Mouse (Mus musculus) gastrocnemius, postnatal 14 days (tissue): Measurements from ENCODE around the gene Tent5b. TPM values are rescaled to one million over a fixed set of nuclear protein-coding genes. Genes with fewer than 3 reads are reported as not detected.

Experiments
- DNase-seq: peaks from one replicate; pipeline ENCODE4 v3.0.0; 2021; ENCODE audit warnings: mixed read lengths
- intact Hi-C: fragments of 180-260 bp; cut with DNase I; formaldehyde crosslinking; loops from one replicate; pipeline ENCODE4 v1.15.1; 2025; ENCODE audit warnings: low total_unique reads
- long read RNA-seq, 2 experiments: library from polyadenylated mRNA; stranded (forward); transcript quantifications; one replicate each; pipeline ENCODE4 v2.0.0; 2021
- total RNA-seq, 2 experiments: library from RNA; stranded (reverse); gene quantifications; 2 replicates each; pipeline ENCODE4 v1.2.3; 2021

Tent5b gene
- total RNA-seq = 1 to 10 TPM in 1 of 2 experiments, under 1 TPM in 1; 0.21 to 1.0 TPM
- long read RNA-seq, experiment 1, partial matches to known transcripts = 0 of 4 reads
- long read RNA-seq, experiment 1, other reads (novel, unspliced or antisense) = 0 of 4 reads
- long read RNA-seq, experiment 2, partial matches to known transcripts = 0 of 4 reads
- long read RNA-seq, experiment 2, other reads (novel, unspliced or antisense) = 0 of 4 reads

DNA sequence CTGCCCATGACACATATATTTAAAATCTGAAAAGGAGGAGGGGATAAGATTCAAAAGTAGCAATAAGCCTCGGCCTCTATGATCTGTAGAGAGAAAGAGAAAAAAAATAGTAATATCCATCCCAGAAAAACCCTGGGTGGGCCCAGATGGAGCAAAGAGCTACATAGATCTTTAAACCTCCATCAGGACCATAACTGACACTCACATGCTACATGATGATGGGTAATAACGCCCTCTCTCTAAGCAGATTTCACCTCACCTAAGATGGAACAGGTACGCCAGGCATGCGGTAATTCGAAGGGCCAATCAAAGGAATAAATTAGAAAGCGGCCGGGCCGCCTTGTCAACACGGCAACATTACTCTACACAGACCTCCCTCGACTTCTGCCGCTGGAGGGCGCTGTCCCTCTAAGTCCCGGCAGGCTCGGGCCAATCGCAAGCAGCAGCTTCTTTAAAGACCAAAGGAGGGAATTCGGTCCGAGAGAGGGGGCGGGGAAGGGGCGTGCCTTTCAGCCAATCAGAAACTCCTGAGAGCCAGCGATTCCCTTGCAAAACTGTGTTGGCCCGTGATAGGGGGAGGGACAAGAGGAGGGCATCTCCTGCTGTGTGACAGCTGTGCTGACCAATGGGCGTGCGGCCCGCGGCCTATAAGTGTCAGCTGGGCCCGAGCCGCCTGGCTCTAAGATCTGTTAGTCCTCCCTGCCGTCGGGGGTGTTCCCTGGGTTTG, at the start of gene Tent5b:
TSS of gene Tent5b (plus strand) at position 675 of the 727 bp plus-strand sequence.
- intact Hi-C loops = loop anchor here (5.0 kb wide), 1 partner anchor 33 kb away; no protein-coding TSS in a partner anchor
- peak; percentile 99 for DNase-seq

DNA sequence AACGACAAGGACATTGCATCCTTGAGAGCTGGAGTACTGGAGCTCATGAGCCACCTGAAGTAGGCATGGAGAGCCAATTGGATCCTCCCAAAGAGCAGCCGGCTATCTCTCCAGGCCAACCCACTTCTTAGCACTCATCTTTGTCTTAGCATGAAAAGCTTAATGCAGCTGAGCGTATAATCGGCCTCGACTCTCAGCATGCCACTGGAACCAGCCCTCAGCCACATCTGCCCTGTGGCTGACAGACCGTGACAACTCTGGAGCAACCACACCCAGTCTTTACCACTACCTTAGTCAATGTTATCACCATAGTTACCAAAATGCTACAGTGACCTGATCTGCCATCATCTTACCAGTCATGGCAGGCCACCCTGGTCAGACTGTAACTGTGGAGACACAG, 48.4 kb upstream of the Tent5b start:
- intact Hi-C loops = no loop called here
- DNase-seq = no peak

DNA sequence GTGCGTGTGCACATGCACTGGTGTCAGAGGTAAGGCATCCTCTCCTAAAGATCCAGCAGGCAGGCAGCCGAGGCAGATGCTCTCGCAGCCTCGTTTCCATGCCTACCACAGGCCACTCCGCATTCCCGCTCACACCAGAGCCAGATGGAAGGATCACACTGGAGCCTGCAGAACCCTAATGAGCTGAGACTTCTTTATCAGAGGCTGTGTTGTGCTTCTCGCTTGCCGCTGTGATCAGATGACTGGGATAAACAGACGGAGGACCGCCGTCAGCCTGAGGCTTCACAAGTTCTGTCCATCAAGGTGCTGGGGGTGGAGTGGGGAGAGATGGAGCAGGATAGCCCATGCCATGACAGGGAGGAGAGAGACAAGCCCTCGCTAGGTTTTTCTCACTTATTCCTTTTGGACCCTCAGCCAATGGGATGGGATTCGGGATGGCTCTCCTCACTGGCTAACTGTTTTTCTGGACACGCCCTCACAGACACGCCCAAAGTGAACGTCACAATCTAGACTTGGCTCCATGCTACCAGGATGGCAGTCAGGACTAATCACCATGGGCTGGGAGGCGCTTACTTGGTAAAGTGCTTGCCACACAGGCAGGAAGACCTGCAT, 47.3 kb upstream of the Tent5b start:
- no peak for DNase-seq
- intact Hi-C loops = no loop called here

- no peak for DNase-seq
- intact Hi-C loops = no loop called here
Measured at GRCm38 (mm10) chr4:133435921-133436320, 44.0 kb upstream of the Tent5b start.

GRCm38 (mm10) chr4:133439460-133440376, 40.2 kb upstream of the Tent5b start:
- intact Hi-C loops = no loop called here
- no peak for DNase-seq

DNA sequence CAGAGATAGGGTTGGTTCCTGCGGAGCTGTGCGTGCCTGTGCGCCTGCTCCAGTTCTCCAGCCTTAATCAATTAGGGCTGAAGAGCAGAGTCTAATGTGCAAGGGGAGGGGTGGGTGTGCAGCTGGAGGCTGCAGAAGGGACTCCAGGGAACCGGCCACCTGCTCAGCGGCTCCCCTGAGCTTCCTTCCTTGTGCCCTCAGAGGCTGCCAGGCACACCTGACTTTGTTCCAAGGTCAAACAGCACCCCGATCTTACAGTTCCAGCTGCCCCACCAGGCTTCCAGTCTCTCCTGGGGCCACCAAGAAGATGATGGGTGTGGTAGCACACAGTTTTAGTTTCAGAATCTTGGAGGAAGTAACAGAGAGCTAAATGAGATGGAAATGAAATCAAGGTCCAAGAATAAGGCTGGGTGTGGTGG, 39.5 kb upstream of the Tent5b start:
- DNase-seq = no peak
- intact Hi-C loops = no loop called here

DNA sequence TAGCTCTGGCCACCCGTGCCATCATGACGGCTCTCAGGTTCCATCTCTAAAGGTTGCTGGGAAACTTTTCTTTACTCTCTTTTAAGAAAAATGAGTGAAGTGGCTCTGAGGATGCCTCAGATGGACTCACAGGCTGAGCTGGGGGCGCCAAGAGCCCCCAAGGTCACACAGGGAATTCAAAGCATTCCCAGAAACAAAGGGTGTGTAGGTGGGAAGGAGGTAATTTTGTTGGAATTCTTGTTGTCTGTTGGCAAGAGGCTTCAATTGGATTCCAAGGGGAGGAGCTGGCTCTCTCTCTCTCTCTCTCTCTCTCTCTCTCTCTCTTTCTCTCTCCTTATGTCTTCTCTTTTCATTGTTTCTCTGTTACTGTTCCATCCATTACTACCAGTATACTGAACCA, 37.7 kb upstream of the Tent5b start:
- intact Hi-C loops = no loop called here
- DNase-seq = no peak

DNA sequence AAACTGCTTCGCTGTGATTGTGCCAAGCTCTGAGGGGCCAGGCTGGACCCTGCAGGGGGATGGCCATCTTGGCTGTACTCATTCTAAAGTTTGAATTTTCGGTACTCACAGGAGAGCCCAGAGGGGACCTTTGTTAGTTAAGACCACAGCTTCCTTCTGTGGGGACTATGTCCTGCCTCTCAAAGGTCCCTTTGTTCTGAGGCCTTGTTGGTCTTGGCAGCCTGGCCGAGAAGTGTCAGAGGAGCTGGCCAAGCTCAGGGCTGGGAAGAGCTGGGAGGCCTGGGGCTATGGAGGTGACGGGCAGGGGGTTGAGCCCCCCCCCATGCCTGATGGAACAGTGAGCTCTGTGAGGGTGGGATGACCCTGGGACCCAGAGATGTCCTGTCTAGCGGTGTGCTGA, 36.8 kb upstream of the Tent5b start:
- intact Hi-C loops = no loop called here
- DNase-seq = no peak

DNA sequence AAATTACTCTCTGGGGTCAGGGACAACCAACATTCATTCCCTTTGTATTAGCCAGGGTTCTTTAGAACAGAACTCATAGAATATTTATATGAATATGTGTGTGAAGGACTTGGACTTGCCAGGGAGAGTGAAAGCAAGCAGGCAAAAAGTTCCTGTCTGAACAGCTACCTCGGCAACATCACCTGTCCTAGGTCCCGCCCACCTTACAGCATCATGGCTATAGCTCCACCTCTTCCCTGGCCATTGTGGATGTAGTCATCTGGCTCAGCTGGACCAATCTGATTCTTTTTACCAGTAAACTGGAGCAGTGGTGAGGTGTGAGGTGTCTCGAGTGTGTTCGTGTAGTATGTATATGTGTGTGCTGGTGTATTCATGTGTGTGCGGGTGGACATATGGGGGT, 34.2 kb upstream of the Tent5b start:
- DNase-seq = no peak
- intact Hi-C loops = no loop called here

DNA sequence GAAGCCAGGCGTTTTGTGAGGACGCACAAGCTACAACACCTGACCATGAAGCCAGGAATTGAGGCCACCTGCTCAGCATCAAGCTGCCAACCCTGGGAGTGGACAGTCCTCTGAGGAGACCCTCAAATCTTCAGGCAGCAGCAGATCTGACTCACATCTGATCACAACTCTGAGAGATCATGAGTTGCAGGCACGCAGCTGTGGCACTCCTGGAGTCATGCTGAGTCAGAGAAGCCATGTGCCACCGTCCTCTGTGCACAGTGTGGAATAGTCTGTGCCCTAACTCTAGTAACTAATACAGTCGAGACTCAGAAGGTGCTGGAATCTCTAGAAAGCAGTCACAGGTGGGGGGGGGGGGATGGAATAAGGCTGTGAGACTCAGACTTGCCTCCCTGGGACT, 32.6 kb upstream of the Tent5b start:
- intact Hi-C loops = no loop called here
- no peak for DNase-seq

DNA sequence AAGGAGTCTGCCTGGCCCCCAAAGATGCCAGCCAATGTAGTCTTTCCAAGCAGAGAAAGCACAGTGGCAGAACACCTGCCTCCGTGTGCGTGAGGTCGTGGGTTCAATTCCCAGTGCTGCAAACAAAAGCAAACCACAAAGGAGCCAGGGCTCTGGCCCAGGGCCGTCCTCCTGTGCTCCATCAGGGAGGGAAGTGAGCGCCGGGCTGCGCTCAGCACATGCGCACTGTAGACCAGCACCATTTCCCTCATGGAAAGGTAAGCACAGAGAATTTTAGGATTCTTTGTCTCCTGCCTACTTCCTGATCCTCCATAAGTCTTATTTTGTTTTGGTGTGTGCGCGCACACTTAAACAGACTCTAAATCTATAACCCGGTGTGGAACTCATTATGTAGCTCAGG, 32.0 kb upstream of the Tent5b start:
- intact Hi-C loops = no loop called here
- DNase-seq = no peak

DNA sequence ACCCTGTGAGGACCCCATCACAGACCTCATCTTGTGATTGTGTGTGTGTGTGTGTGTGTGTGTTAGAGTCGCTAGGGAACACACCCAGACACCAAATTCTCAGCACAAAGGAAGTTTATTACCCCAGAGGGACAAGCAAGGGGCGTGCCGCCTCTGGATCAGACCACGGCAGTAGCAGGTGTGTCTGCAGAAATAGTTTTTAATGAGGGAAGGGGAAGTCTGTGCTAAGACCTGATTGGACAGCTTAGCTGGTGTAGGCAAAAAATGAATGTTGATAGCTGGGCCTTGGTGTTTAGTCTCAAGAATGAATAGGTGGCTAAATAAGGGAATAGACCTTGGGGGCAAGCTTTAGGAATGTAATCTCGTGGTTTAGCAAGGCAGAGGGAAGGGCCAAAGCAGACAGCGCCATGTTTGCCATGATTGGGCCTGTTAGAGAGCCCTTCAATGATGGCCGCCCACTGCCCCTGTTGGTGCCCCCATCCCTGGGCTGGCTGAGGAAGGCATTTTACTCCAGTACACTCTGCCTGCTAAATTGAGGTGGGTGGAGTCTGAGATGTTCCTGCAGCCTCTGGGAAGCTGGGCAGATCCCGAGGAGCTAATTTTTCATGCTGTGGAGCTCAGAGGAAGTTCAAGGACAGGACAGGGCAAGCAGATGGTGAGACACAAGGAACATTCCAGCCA, 31.1 kb upstream of the Tent5b start:
- no peak for DNase-seq
- intact Hi-C loops = no loop called here

GRCm38 (mm10) chr4:133449726-133450125, 30.2 kb upstream of the Tent5b start:
- intact Hi-C loops = loop anchor here (2.0 to 10.0 kb wide), 2 partner anchors 25 to 135 kb away; no protein-coding TSS in a partner anchor
- no peak for DNase-seq

- intact Hi-C loops = loop anchor here (2.0 to 10.0 kb wide), 2 partner anchors 27 to 137 kb away; no protein-coding TSS in a partner anchor
- peak; percentile 76 for DNase-seq
Measured at GRCm38 (mm10) chr4:133451536-133451935, 28.4 kb upstream of the Tent5b start.

DNA sequence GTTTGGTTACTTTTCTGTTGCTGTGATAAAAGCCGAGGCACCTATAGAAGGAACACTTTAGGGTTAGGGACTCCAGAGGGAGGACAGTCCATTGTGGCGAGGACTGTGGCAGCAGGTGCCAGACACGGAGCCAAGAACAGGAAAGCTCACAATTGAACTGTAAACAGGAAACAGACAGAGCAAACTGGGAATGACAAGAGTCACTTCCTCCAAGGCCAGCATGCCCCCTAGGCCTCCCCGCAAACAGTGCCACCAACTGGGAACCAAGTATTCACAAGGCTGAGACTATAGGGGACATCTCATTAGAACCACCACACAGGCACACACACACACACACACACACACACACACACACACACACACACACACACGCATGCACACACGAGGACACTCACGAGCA, 27.5 kb upstream of the Tent5b start:
- no peak for DNase-seq
- intact Hi-C loops = loop anchor here (10.0 kb wide), 1 partner anchor 138 kb away; no protein-coding TSS in a partner anchor

DNA sequence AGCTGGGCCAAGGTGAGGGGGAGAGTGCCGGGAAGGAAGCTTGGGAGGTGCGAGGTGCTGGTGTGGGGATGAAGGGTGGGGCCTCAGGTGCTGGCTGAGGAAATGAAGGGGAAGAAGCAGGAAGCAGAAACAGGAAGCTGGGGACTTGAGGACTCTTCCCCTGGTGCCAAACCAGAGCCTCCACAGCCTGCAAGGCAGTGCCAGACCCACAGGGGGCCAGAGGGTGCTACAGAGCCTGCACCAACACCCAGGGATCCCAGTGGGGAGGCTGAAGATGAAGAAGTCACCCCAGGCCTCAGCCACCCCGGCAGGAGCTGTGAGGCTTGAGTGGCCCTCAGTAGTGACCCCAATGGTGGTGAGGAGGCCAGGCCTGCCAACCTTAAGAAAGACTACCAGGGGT, 21.9 kb upstream of the Tent5b start:
- intact Hi-C loops = loop anchor here (10.0 kb wide), 1 partner anchor 143 kb away; no protein-coding TSS in a partner anchor
- no peak for DNase-seq

DNA sequence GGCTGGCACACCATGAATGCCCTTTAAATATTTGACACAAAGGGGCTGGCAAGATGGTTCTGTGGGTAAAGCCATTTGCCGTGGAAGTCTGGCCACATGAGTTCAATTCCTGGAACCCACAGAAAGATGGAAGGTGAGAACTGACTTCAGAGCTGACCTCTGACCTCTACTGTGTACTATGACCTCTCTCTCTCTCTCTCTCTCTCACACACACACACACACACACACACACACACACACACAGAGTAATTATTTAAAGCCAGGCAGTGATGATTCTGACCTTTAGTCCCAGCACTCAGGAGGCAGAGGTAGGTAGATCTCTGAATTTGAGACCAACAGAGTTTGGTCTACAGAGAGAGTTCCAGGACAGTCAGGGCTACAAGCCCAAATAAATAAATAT, 19.9 kb upstream of the Tent5b start:
- intact Hi-C loops = no loop called here

GRCm38 (mm10) chr4:133460796-133461325, 19.1 kb upstream of the Tent5b start:
- intact Hi-C loops = no loop called here
- DNase-seq = no peak

More for the DNA sequence above, 19.9 kb upstream of the Tent5b start:
- no peak for DNase-seq

GRCm38 (mm10) chr4:133461362-133461761, 18.6 kb upstream of the Tent5b start:
- no peak for DNase-seq
- intact Hi-C loops = no loop called here
